Mouse (Mus musculus) layer of hippocampus, postnatal 25 days (tissue): ENCODE data around the gene Cpox. TPM values are rescaled to one million over a fixed set of nuclear protein-coding genes. Genes with fewer than 3 reads are reported as not detected.
A peak's percentile ranks its signal among the peaks of the same experiment; 100 is the strongest.

Source experiments
- DNase-seq, 2 experiments: peaks; one replicate each; pipeline ENCODE4 v3.0.0; 2022; ENCODE audit warnings: mixed read lengths in 2 of 2, low spot score in 1 of 2; ENCODE audit errors: extremely low spot score in 1 of 2
- total RNA-seq, 2 experiments: library from RNA; stranded (reverse); gene quantifications; 2 replicates each; pipeline ENCODE4 v1.2.3; 2021

Gene Cpox
- total RNA-seq, 2 experiments from 2014 or later = 52.1 to 53.7 TPM

- no peak for DNase-seq
Observed at GRCm38 (mm10) chr16:58668586-58668985, 1.5 kb upstream of the Cpox start.

- no peak for DNase-seq
Observed at GRCm38 (mm10) chr16:58669264-58669663, 828 bp upstream of the Cpox start.

GRCm38 (mm10) chr16:58670643-58671042 lies 551 bp downstream of the Cpox start:
- no peak for DNase-seq

GRCm38 (mm10) chr16:58671212-58671985 lies 1.3 kb downstream of the Cpox start:
- DNase-seq = no peak

- no peak for DNase-seq
Observed at GRCm38 (mm10) chr16:58672396-58672795, 2.3 kb downstream of the Cpox start.

GRCm38 (mm10) chr16:58673811-58674410 lies 3.8 kb downstream of the Cpox start:
- DNase-seq = no peak

GRCm38 (mm10) chr16:58675256-58675655 lies 5.2 kb downstream of the Cpox start:
- peak; percentile 26 to 57 for DNase-seq

GRCm38 (mm10) chr16:58676156-58676555 lies 6.1 kb downstream of the Cpox start:
- no peak for DNase-seq

- DNase-seq = no peak
Observed at GRCm38 (mm10) chr16:58676633-58677032, 6.5 kb downstream of the Cpox start.

- DNase-seq = no peak
Observed at GRCm38 (mm10) chr16:58677491-58677890, 7.4 kb downstream of the Cpox start.

- DNase-seq = no peak
Observed at GRCm38 (mm10) chr16:58678660-58679059, 8.6 kb downstream of the Cpox start.

GRCm38 (mm10) chr16:58682046-58682445 lies 12.0 kb downstream of the Cpox start:
- DNase-seq = no peak

GRCm38 (mm10) chr16:58682870-58683269 lies 12.8 kb downstream of the Cpox start:
- no peak for DNase-seq

- DNase-seq = no peak
Observed at GRCm38 (mm10) chr16:58683911-58684310, 13.8 kb downstream of the Cpox start.

- no peak for DNase-seq
Observed at GRCm38 (mm10) chr16:58684537-58684936, 14.4 kb downstream of the Cpox start.

- no peak for DNase-seq
Observed at GRCm38 (mm10) chr16:58685548-58686537, 15.8 kb downstream of the Cpox start.

GRCm38 (mm10) chr16:58688534-58688933 lies 18.4 kb downstream of the Cpox start:
- DNase-seq = no peak

GRCm38 (mm10) chr16:58689555-58690169 lies 19.6 kb downstream of the Cpox start:
- DNase-seq = no peak

- DNase-seq = no peak
Observed at GRCm38 (mm10) chr16:58690322-58690732, 20.2 kb downstream of the Cpox start.

- no peak for DNase-seq
Observed at GRCm38 (mm10) chr16:58694091-58694490, 24.0 kb downstream of the Cpox start.
